Mouse (Mus musculus) erythroid progenitor cell, adult 5-6 weeks (primary cell): ENCODE data around the gene Rnase12. TPM values are rescaled to one million over a fixed set of nuclear protein-coding genes. Genes with fewer than 3 reads are reported as not detected.
"Not testable (repeated sequence)": the region's sequence is repeated elsewhere in the genome, so short reads cannot be mapped to it uniquely, and the experiment has no call there.

Experiments used
- ATAC-seq: replicated peaks from 2 replicates; pipeline ENCODE4 v1.8.0; 2016; ENCODE audit warnings: moderate number of reproducible peaks, mild to moderate bottlenecking, moderate TSS enrichment, inconsistent platforms; ENCODE audit not compliant: poor library complexity, low FRiP score, severe bottlenecking
- total RNA-seq, 2 experiments: library from RNA; stranded (forward) in 1 of 2; stranded (reverse) in 1 of 2; fragments of 150-400 nt in 1 of 2; fragments of 186-747, 209-891 nt in 1 of 2; gene quantifications; 2 replicates each; pipeline versions ENCODE4 v1.2.3 to v1.2.4; 2015 to 2017; ENCODE audit warnings: low replicate concordance in 2 of 2

Rnase12 gene
- total RNA-seq, 2 experiments from 2014 or later: 7.1 TPM; not detected in 1

DNA sequence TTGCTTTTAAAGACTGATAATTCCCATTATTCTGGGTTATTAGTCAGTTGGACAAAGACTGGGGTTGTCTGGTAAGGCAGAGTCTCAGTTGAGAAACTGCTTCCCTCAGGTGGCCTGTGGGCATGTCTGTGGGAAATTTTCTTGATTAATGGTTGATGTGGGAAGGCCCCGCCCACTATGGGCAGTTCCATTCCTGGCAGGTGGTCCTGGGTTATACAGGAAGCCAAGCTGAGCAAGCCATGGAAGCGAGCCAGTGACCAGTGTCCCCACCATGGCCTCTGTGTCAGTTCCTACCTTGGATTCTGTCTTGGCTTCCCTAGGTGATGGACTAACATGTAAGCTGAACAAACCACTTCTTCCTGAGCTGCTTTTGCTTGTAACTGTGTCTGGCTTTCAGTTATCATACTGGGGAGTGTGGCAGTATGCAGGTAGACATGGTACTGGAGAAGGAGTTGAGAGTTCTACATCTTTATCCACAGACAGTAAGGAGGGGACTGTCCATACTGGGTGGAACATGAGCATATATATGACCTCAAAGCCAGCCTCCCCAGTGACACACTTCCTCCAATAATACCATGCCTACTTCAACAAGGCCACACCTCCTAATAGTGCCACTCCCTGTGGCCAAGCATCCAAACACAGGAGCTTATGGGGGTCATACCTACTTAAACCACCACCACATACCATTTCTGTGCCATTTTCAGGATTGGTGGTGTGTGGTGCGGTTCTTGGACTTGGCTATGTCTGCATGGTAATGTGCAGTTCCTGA, 29.9 kb downstream of the Rnase12 start:
- ATAC-seq: no peak

DNA sequence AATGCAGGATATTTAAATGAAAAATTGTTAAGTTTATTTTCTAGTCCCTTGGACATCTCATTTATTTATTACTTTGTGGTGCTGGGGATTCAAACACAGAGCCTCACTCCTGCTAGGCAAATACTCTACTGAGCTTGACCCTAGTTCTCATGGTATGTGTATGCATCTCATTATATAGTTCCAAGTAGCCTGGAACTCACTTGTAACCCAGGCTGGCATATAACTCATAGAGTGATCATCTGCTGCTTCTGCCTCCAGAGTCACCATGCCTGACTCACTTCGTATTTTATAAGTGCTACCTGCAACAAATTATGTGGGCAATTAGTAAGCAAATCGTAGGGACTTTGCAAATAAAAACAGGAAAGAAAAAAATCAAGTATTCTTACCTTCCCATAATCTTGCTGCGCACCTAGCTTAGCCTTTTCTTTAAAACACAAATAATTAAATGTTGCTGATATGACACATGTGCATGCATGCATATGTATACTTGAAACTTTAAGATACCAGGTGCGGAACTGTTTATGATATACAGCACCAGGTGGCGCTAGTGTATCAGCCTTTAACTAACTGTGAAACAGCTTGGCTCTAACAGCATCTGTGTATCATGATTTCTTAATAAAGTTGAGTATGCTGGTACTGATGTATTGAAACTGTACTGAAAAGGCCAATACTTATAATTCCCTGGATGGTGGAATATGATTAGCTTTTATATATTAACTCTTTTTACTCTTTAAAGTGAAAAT, 30.9 kb downstream of the Rnase12 start:
- ATAC-seq: peak; percentile 88

DNA sequence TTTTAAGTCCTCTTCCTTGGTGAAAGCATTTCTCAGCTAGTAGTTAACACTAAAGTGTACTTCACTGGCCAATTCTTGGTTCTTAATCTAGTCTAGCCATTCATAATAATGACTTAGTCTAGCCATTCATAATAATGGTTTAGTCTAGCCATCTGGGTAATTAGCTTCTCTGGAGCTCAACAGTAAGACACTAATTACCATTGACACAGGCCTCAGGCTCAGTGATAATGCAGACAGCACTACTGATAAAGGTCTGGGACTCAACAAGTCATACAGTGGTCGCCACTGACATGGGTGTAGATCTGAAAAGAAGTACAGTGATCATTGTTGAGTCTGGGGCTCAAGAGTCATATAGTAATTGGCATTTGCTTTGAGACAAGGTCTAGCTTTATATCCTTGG, 32.6 kb downstream of the Rnase12 start:
- ATAC-seq: no peak

DNA sequence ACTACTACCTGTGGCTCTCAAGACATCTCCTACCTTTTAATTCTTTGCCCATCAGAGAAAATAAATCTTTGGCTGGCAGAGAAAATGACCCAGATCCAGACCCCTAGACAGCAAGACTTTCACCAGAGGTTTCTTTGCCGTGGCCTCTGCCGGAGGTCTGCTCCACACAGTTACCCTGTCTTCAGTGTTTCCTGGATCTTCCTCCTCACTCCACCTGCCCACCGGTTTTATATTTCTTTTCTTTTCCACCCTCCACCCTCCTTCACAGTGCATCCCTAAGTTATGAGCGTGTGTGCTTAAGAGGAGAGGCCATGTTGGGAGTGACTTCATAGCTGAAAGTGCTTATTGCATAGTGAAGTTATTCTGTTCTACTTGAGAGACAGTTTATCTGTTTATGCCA, 34.0 kb downstream of the Rnase12 start:
- ATAC-seq: no peak

DNA sequence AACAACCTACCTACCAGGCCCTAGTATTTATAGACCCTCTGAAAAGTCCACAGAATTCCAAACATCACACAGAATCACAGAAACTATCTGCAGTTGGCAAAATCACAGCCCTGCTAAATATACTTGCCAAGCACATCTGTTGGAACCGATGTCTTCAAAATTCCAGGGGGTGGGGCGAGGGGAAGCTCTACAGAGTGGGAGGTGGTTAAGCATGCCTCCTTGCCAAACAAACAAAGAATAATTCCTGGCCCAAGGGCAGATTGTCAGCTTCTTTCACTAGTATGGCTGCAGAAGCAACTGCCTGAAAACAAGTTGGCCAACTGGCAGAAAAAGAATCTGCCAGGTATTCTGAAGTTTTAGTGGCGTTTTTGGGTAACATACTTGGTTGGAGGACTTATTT, 40.2 kb downstream of the Rnase12 start:
- ATAC-seq: no peak

DNA sequence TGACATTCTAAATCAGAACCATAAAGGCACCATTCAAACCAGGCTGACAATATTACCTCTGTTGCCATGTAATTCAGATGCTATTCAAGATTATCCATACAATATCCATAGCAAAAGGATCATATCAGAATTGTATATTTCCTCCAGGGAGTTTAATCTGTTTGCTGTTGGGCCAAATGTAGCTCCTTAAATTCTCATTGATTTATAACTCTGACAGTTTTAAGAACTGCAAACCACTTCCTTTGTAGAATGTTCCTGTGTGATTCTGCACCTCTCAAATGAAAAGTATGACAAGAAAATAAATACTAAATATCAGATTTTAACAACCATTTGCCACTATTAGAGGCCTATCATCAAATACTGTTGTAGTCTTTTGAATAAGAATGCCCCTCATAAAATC, 41.7 kb downstream of the Rnase12 start:
- ATAC-seq: no peak

DNA sequence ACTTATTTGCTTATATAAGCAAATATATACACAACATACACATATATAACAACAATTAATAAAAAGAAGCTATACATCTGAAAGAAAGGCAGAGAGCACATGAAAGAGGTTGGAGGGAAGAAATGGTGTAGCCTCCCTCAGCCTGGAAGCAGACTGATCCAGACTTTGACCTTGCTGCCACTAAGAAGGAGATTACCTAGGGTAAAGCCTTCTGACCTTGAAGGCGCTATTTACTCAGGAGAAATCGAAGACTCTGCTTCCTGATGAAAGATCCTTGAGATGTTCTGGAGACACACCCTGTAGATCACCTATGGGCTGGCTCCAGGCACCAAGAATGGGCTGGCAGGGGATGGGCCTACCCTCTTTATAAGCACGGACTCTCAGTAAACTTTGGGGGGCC, 42.7 kb downstream of the Rnase12 start:
- not testable (repeated sequence) for ATAC-seq

DNA sequence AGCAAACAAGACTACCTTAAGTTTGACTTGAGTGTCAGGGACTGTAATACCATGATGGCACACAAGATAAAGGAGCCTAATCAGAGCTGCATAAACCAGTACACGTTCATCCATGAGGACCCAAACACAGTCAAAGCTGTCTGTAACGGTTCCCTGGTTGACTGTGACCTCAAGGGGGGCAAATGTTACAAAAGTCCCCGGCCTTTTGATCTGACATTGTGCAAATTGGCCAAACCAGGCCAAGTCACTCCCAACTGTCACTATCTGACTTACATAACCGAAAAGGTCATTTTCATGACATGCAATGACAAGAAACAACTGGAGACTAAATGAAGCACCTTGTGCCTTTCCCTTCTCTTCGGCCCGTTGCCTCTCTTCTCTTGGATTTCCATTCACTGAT, 47.9 kb downstream of the Rnase12 start:
- ATAC-seq: no peak

DNA sequence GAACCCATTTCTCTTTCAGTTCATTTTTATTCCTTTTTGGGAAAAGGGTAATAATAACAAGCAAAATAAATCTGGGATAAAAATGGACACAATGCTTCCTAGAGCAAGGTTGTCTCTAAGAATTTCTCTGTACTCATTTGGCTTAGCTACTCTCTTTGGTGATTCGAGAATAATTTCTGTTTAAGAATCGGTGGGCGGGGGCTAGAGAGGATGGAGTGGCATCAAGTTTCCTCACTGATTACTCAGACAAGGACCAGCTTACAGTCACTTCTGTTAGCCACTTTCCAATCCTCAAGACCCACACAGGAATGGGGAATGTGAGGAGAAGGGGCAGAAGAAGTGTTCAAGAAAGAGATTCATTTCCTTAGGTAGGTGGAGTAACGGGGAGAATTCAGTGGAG, 48.7 kb downstream of the Rnase12 start:
- ATAC-seq: no peak

DNA sequence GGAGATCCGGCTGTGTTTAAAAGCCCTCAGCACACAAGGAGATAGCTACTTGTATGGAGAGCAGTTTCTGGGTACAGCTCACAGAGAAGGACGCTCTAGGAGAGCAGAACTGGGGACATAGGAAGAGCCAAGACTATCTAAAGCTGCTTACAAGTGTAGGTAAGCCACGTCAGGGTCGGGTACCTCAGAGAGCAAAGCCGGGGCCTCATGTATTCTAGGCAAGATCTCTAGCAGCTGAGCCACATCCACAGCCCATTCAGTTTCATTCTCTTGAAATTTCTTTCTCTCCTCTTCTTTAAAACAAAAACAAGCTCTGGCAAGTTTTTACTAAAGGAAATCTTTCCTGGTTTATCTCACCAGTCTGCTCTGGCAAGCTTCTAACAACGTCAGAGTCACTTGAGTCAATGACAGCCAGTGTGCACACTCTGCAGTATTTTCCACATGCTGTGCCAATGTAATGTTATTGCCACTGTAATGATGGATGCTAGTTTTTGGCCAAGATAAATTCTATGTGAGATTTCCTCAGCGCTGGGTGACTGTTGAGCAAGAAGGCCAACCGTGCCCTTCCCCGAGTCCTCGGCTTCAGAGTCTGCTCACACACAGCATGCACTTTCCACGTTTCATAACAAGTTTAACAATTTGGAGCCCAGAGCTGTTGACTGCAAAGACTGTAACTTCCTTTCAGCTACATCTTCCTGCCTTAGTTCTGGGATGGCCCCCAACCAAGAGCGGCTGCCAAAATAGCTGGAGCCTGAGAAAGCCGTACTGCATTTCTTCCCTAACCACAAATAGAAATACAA, 49.3 kb downstream of the Rnase12 start:
- ATAC-seq: no peak

DNA sequence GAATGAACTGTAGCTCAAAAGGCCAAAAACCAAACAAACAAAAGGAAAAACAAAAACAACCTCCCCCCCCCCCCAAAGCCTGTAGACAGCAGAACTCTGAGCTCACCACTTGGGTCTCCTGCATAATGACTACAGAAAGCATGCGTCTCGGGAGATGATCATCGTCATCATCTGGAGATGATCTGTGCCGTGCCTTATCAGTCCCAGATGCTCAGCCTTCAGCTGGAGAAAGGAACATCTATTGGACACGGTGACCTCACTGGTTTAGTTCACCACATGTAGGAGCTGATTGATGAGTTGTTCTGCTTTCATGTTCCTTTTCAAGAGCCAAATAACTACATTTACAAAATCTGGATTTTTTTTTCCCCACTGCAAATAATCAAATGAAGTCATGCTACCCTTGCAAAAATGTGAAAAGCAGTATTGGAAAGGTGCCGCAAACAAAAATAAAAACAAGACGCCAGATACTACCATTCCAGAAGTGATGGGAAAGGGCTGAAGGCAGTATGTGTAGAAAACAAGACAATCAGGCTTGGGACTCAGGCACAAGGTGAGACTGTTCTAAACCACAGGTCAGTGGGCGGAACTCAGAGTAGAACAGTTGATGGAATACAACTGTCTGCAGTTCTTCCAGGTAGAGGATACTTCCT, 50.2 kb downstream of the Rnase12 start, which contains the start of gene Rnase10:
Rnase10 (plus strand) TSS at position 600 of the 650 bp plus-strand sequence.
- ATAC-seq: no peak

Other genes with a start within 250 kb of the Rnase12 start
- not detected in 2 replicates for gene Ccnb1ip1, start 249.9 kb downstream of the Rnase12 start, total RNA-seq (2015; ENCODE audit: low replicate concordance)
- gene Ccnb1ip1, start 249.9 kb downstream of the Rnase12 start, total RNA-seq (2017; ENCODE audit: low replicate concordance): not detected in 2 replicates
- gene Parp2, start 249.8 kb downstream of the Rnase12 start, total RNA-seq (2015; ENCODE audit: low replicate concordance): 18.0 and 29.3 TPM in 2 replicates
- 32.5 and 63.5 TPM in 2 replicates for gene Parp2, start 249.8 kb downstream of the Rnase12 start, total RNA-seq (2017; ENCODE audit: low replicate concordance)
- 12.3 and 13.8 TPM in 2 replicates for gene Tep1, start 187.1 kb downstream of the Rnase12 start, total RNA-seq (2015; ENCODE audit: low replicate concordance)
- gene Tep1, start 187.1 kb downstream of the Rnase12 start, total RNA-seq (2017; ENCODE audit: low replicate concordance): 3.0 and 3.6 TPM in 2 replicates
- not detected in 2 replicates for gene Klhl33, start 160.2 kb downstream of the Rnase12 start, total RNA-seq (2015; ENCODE audit: low replicate concordance)
- gene Klhl33, start 160.2 kb downstream of the Rnase12 start, total RNA-seq (2017; ENCODE audit: low replicate concordance): not detected in 2 replicates
- gene Osgep, start 132.8 kb downstream of the Rnase12 start, total RNA-seq (2015; ENCODE audit: low replicate concordance): 39.3 and 75.5 TPM in 2 replicates
- 14.8 and 16.6 TPM in 2 replicates for gene Osgep, start 132.8 kb downstream of the Rnase12 start, total RNA-seq (2017; ENCODE audit: low replicate concordance)
- 16.6 and 28.9 TPM in 2 replicates for gene Apex1, start 132.7 kb downstream of the Rnase12 start, total RNA-seq (2015; ENCODE audit: low replicate concordance)
- 8.3 and 13.2 TPM in 2 replicates for gene Apex1, start 132.7 kb downstream of the Rnase12 start, total RNA-seq (2017; ENCODE audit: low replicate concordance)
- 34.4 and 37.8 TPM in 2 replicates for gene Pip4p1, start 126.8 kb downstream of the Rnase12 start, total RNA-seq (2015; ENCODE audit: low replicate concordance)
- gene Pip4p1, start 126.8 kb downstream of the Rnase12 start, total RNA-seq (2017; ENCODE audit: low replicate concordance): 23.5 and 28.2 TPM in 2 replicates
- gene Pnp, start 126.6 kb downstream of the Rnase12 start, total RNA-seq (2015; ENCODE audit: low replicate concordance): 256 and 266 TPM in 2 replicates
- gene Pnp, start 126.6 kb downstream of the Rnase12 start, total RNA-seq (2017; ENCODE audit: low replicate concordance): 218 and 252 TPM in 2 replicates
- gene Gm49342, start 113.1 kb downstream of the Rnase12 start, total RNA-seq (2015; ENCODE audit: low replicate concordance): not detected in 2 replicates
- 59.7 TPM in 1 of 2 replicates, not detected in the other for gene Gm49342, start 113.1 kb downstream of the Rnase12 start, total RNA-seq (2017; ENCODE audit: low replicate concordance)
- gene Pnp2, start 101.7 kb downstream of the Rnase12 start, total RNA-seq (2015; ENCODE audit: low replicate concordance): 71.0 and 182 TPM in 2 replicates
- gene Pnp2, start 101.7 kb downstream of the Rnase12 start, total RNA-seq (2017; ENCODE audit: low replicate concordance): 38.7 and 45.7 TPM in 2 replicates
- not detected in 2 replicates for gene Rnase10, start 49.9 kb downstream of the Rnase12 start, total RNA-seq (2015; ENCODE audit: low replicate concordance)
- gene Rnase10, start 49.9 kb downstream of the Rnase12 start, total RNA-seq (2017; ENCODE audit: low replicate concordance): not detected in 2 replicates
- not detected in 2 replicates for gene Rnase9, start 15.8 kb downstream of the Rnase12 start, total RNA-seq (2015; ENCODE audit: low replicate concordance)
- gene Rnase9, start 15.8 kb downstream of the Rnase12 start, total RNA-seq (2017; ENCODE audit: low replicate concordance): not detected in 2 replicates
- gene Rnase11, start 7.5 kb downstream of the Rnase12 start, total RNA-seq (2015; ENCODE audit: low replicate concordance): not detected in 2 replicates
- not detected in 2 replicates for gene Rnase11, start 7.5 kb downstream of the Rnase12 start, total RNA-seq (2017; ENCODE audit: low replicate concordance)
- not detected in 2 replicates for gene Olfr750, start 16.8 kb upstream of the Rnase12 start, total RNA-seq (2015; ENCODE audit: low replicate concordance)
- gene Olfr750, start 16.8 kb upstream of the Rnase12 start, total RNA-seq (2017; ENCODE audit: low replicate concordance): not detected in 2 replicates
- gene Rnase4, start 33.4 kb upstream of the Rnase12 start, total RNA-seq (2015; ENCODE audit: low replicate concordance): 8.0 and 11.5 TPM in 2 replicates
- gene Rnase4, start 33.4 kb upstream of the Rnase12 start, total RNA-seq (2017; ENCODE audit: low replicate concordance): 6.4 and 10.3 TPM in 2 replicates
- gene Ang, start 33.5 kb upstream of the Rnase12 start, total RNA-seq (2015; ENCODE audit: low replicate concordance): 8.0 and 17.7 TPM in 2 replicates
- 2.2 TPM in 1 of 2 replicates, not detected in the other for gene Ang, start 33.5 kb upstream of the Rnase12 start, total RNA-seq (2017; ENCODE audit: low replicate concordance)
- gene Eddm3b, start 56.8 kb upstream of the Rnase12 start, total RNA-seq (2015; ENCODE audit: low replicate concordance): not detected in 2 replicates
- gene Eddm3b, start 56.8 kb upstream of the Rnase12 start, total RNA-seq (2017; ENCODE audit: low replicate concordance): not detected in 2 replicates
- 10.5 and 25.6 TPM in 2 replicates for gene Rnase6, start 66.2 kb upstream of the Rnase12 start, total RNA-seq (2015; ENCODE audit: low replicate concordance)
- 11.7 and 13.3 TPM in 2 replicates for gene Rnase6, start 66.2 kb upstream of the Rnase12 start, total RNA-seq (2017; ENCODE audit: low replicate concordance)
- gene Rnase1, start 89.1 kb upstream of the Rnase12 start, total RNA-seq (2015; ENCODE audit: low replicate concordance): not detected in 2 replicates
- not detected in 2 replicates for gene Rnase1, start 89.1 kb upstream of the Rnase12 start, total RNA-seq (2017; ENCODE audit: low replicate concordance)
- not detected in 2 replicates for gene Rnase2b, start 104.6 kb upstream of the Rnase12 start, total RNA-seq (2015; ENCODE audit: low replicate concordance)
- not detected in 2 replicates for gene Rnase2b, start 104.6 kb upstream of the Rnase12 start, total RNA-seq (2017; ENCODE audit: low replicate concordance)
- not detected in 2 replicates for gene Ang2, start 141.5 kb upstream of the Rnase12 start, total RNA-seq (2015; ENCODE audit: low replicate concordance)
- not detected in 2 replicates for gene Ang2, start 141.5 kb upstream of the Rnase12 start, total RNA-seq (2017; ENCODE audit: low replicate concordance)
- not detected in 2 replicates for gene Ear14, start 145.7 kb upstream of the Rnase12 start, total RNA-seq (2015; ENCODE audit: low replicate concordance)
- gene Ear14, start 145.7 kb upstream of the Rnase12 start, total RNA-seq (2017; ENCODE audit: low replicate concordance): not detected in 2 replicates
- gene Rnase2a, start 198.5 kb upstream of the Rnase12 start, total RNA-seq (2015; ENCODE audit: low replicate concordance): not detected in 2 replicates
- not detected in 2 replicates for gene Rnase2a, start 198.5 kb upstream of the Rnase12 start, total RNA-seq (2017; ENCODE audit: low replicate concordance)